Comparison of ENCODE assay signal across 9 mouse cellular contexts in genomic region chr12:108953838-108954237, GRCm38 (mm10). TPM values are rescaled to one million over a fixed set of nuclear protein-coding genes. Genes with fewer than 3 reads are reported as not detected.
DNase-seq lines count a peak whose midpoint lies in the region; ATAC-seq and TF ChIP-seq lines count a peak whose summit lies in the region.
"Had no signal": no experiment of that assay in that cellular context is flagged by ENCODE, and none has a peak within 500 bp of the region (broad histone marks: within the 10 kb centered on the region; RNA-seq: fewer than 3 reads in every experiment).

No protein-coding gene starts in this region.

- H3K36me3 ChIP-seq in hindbrain, postnatal 0 days (ENCODE audit: insufficient read depth, low read length) = no peaks in the 10 kb centered on the region
- H3K36me3 ChIP-seq in midbrain, embryonic 11.5 days (ENCODE audit: control insufficient read depth, insufficient read depth, low read length) = no peaks in the 10 kb centered on the region
- H3K36me3 ChIP-seq: heart, embryonic 13.5 days had no signal

- peak; percentile 62 for DNase-seq in gastrocnemius, adult 2 months
- DNase-seq in gastrocnemius, postnatal 10 days = no peak
- peak; percentile 22 for DNase-seq in A20 (ENCODE audit: low read depth, low spot score)
- DNase-seq in embryo, embryonic 10.5 days (ENCODE audit: low spot score) = peak; percentile 67
- peak; percentile 59 for DNase-seq in hindbrain, postnatal 0 days (ENCODE audit: low spot score)
- DNase-seq in midbrain, embryonic 11.5 days (ENCODE audit: low spot score, missing footprints) = peak; percentile 84
- no peak for DNase-seq in thymus, postnatal 0 days (ENCODE audit: low spot score)
- DNase-seq in gastrocnemius, adult 18-20 months (ENCODE audit: low spot score) = no peak

- peak; percentile 41; the same call in 1 of the 2 replicates for ATAC-seq in hindbrain, postnatal 0 days
- ATAC-seq in midbrain, embryonic 11.5 days (ENCODE audit: low FRiP score) = peak; percentile 66

- WGBS in hindbrain, postnatal 0 days = 9% methylated on average over 6 of the region's 6 CpGs
- 16% methylated on average over 6 of the region's 6 CpGs for WGBS in midbrain, embryonic 11.5 days

- H3K4me1 ChIP-seq in hindbrain, postnatal 0 days (ENCODE audit: insufficient read depth, low read length) = peaks cover 11% of the 10 kb centered on the region; the same call in 1 of the 2 replicates
- peaks cover 12% of the 10 kb centered on the region for H3K4me1 ChIP-seq in midbrain, embryonic 11.5 days (ENCODE audit: control insufficient read depth, insufficient read depth, low read length)

- no peaks in the 10 kb centered on the region; the same call in 1 of the 2 replicates for H3K27me3 ChIP-seq in hindbrain, postnatal 0 days (ENCODE audit: insufficient read depth, low read length)
- no peaks in the 10 kb centered on the region for H3K27me3 ChIP-seq in midbrain, embryonic 11.5 days (ENCODE audit: control insufficient read depth, insufficient read depth, low read length)

- H3K4me2 ChIP-seq in hindbrain, postnatal 0 days (ENCODE audit: low read depth, low read length) = no peak overlapping the region
- no peak overlapping the region for H3K4me2 ChIP-seq in midbrain, embryonic 11.5 days
- H3K4me2 ChIP-seq: heart, embryonic 13.5 days had no signal

- H3K4me3 ChIP-seq in gastrocnemius, adult 2 months = no peak overlapping the region
- no peak overlapping the region for H3K4me3 ChIP-seq in hindbrain, postnatal 0 days (ENCODE audit: low read length)
- H3K4me3 ChIP-seq in midbrain, embryonic 11.5 days (ENCODE audit: low read depth, low read length) = no peak overlapping the region
- H3K4me3 ChIP-seq: heart, embryonic 13.5 days had no signal

- TF ChIP-seq CTCF in gastrocnemius, adult 2 months (IDR thresholded peaks at IDR 0.05) = peak; percentile 71
- peak; percentile 69 for TF ChIP-seq CTCF in hindbrain, postnatal 0 days (IDR thresholded peaks at IDR 0.05; ENCODE audit: low read depth)

- H3K9ac ChIP-seq in hindbrain, postnatal 0 days (replicated peaks; ENCODE audit: low read length) = 0 out of 2 replicates have a peak overlapping the region, but pooled peaks have one; percentile 9
- no peak overlapping the region for H3K9ac ChIP-seq in midbrain, embryonic 11.5 days (ENCODE audit: low read length)
- H3K9ac ChIP-seq: heart, embryonic 13.5 days had no signal

- H3K27ac ChIP-seq in gastrocnemius, adult 2 months = no peak overlapping the region
- no peak overlapping the region for H3K27ac ChIP-seq in hindbrain, postnatal 0 days
- no peak overlapping the region for H3K27ac ChIP-seq in midbrain, embryonic 11.5 days (ENCODE audit: low read depth, low read length)
- H3K27ac ChIP-seq: heart, embryonic 13.5 days had no signal

- intact Hi-C loops in gastrocnemius, adult 2 months (cut with DNase I) = no loop called here

- no peaks in the 10 kb centered on the region for H3K9me3 ChIP-seq in hindbrain, postnatal 0 days (ENCODE audit: low read length)
- no peaks in the 10 kb centered on the region for H3K9me3 ChIP-seq in midbrain, embryonic 11.5 days (ENCODE audit: control insufficient read depth, low read length)
- H3K9me3 ChIP-seq: heart, embryonic 13.5 days had no signal

RNA-seq across cellular contexts. Expression of gene Wars, which starts 59.9 kb away (rescaled TPM):
- total RNA-seq in gastrocnemius, adult 2 months (2021) = 10 to 100 TPM; 28.4 to 29.1 TPM
- total RNA-seq in gastrocnemius, postnatal 10 days (2021) = 10 to 100 TPM; 24.1 to 26.8 TPM
- 114 and 123 TPM in 2 replicates for total RNA-seq in hindbrain, postnatal 0 days (2014; rRNA removed)
- 92.4 and 95.4 TPM in 2 replicates for polyA plus RNA-seq in hindbrain, postnatal 0 days (2015; fragmentation: Nextera tagmentation; extraction: Ambion mirVana)
- 128 TPM in 2 replicates for polyA plus RNA-seq in midbrain, embryonic 11.5 days (2014; fragmentation: Nextera tagmentation; extraction: Ambion mirVana)
- polyA plus RNA-seq in thymus, postnatal 0 days (2015; fragmentation: Nextera tagmentation; extraction: Ambion mirVana) = 59.5 and 64.1 TPM in 2 replicates
- total RNA-seq in gastrocnemius, adult 18-20 months (2021) = 10 to 100 TPM; 23.5 to 29.2 TPM

Comparison
In these comparisons a context has a peak if more than half of its experiments do, and no peak if none do; other contexts are left out.
1. DNase-seq: peak in gastrocnemius, adult 2 months (single experiment), A20 (single experiment), embryo, embryonic 10.5 days (single experiment), hindbrain, postnatal 0 days (single experiment) and midbrain, embryonic 11.5 days (single experiment); none in gastrocnemius, postnatal 10 days (single experiment), thymus, postnatal 0 days (single experiment) and gastrocnemius, adult 18-20 months (single experiment).